Mouse (Mus musculus) adrenal gland, postnatal 25 days (tissue): ENCODE data around the gene Smarcd3. TPM values are rescaled to one million over a fixed set of nuclear protein-coding genes. Genes with fewer than 3 reads are reported as not detected.

Source experiments
- DNase-seq: peaks from one replicate; pipeline ENCODE4 v3.0.0; 2021; ENCODE audit warnings: mixed read lengths
- total RNA-seq: library from RNA; stranded (reverse); gene quantifications from 2 replicates; pipeline ENCODE4 v1.2.3, GENCODE M21; 2021

The Smarcd3 gene
- total RNA-seq, 1 experiment from 2014 or later, result 18.7 TPM

GRCm38 (mm10) chr5:24597221-24597728, 26.9 kb downstream of the Smarcd3 start:
- DNase-seq, result peak; percentile 69

GRCm38 (mm10) chr5:24596519-24597171, 27.6 kb downstream of the Smarcd3 start:
- DNase-seq, result no peak

GRCm38 (mm10) chr5:24595786-24596380, 28.3 kb downstream of the Smarcd3 start:
- DNase-seq, result no peak

GRCm38 (mm10) chr5:24595261-24595660, 28.9 kb downstream of the Smarcd3 start:
- no peak for DNase-seq

GRCm38 (mm10) chr5:24594346-24594745, 29.9 kb downstream of the Smarcd3 start:
- DNase-seq, result no peak

GRCm38 (mm10) chr5:24593928-24594327, 30.3 kb downstream of the Smarcd3 start:
- no peak for DNase-seq

GRCm38 (mm10) chr5:24593230-24593629, 31.0 kb downstream of the Smarcd3 start:
- no peak for DNase-seq

GRCm38 (mm10) chr5:24592471-24593160, 31.6 kb downstream of the Smarcd3 start:
- DNase-seq, result no peak

- no peak for DNase-seq
These were observed 32.3 kb downstream of the Smarcd3 start for GRCm38 (mm10) chr5:24591796-24592470.

GRCm38 (mm10) chr5:24591268-24591721, 32.9 kb downstream of the Smarcd3 start:
- peak; percentile 72 for DNase-seq

- no peak for DNase-seq
These were observed 34.4 kb downstream of the Smarcd3 start for GRCm38 (mm10) chr5:24589511-24590500.

- DNase-seq, result no peak
These were observed 37.0 kb downstream of the Smarcd3 start for GRCm38 (mm10) chr5:24587200-24587577.

- peak; percentile 79 for DNase-seq
These were observed 37.5 kb downstream of the Smarcd3 start, which contains the start of gene Chpf2 for GRCm38 (mm10) chr5:24586547-24587199. Gene Chpf2 (plus strand): TSS chr5:24586741.

GRCm38 (mm10) chr5:24586106-24586505, 38.1 kb downstream of the Smarcd3 start:
- DNase-seq, result no peak

- DNase-seq, result no peak
These were observed 45.9 kb downstream of the Smarcd3 start for GRCm38 (mm10) chr5:24578109-24578963.

GRCm38 (mm10) chr5:24577183-24577929, 46.9 kb downstream of the Smarcd3 start, which contains the start of gene Abcf2:
Gene Abcf2 (minus strand): TSS chr5:24577467.
- DNase-seq, result peak; percentile 99

- DNase-seq, result no peak
These were observed 47.4 kb downstream of the Smarcd3 start for GRCm38 (mm10) chr5:24576801-24577182.

- no peak for DNase-seq
These were observed 48.3 kb downstream of the Smarcd3 start for GRCm38 (mm10) chr5:24575948-24576347.

GRCm38 (mm10) chr5:24556709-24557108, 67.5 kb downstream of the Smarcd3 start, which contains the start of gene 4931409K22Rik:
Gene 4931409K22Rik (minus strand): TSS chr5:24556809.
- DNase-seq, result no peak
